Mouse (Mus musculus): ENCODE data around the gene Olfr606. TPM values are rescaled to one million over a fixed set of nuclear protein-coding genes. Genes with fewer than 3 reads are reported as not detected.

Gene Olfr606
- polyA plus RNA-seq, 1 experiment from 2014 or later: not detected

Other genes starting within 250 kb of the Olfr606 start
- not detected in 2 replicates for gene Olfr593, start 237.2 kb upstream of the Olfr606 start, polyA plus RNA-seq (2014; fragmentation: Nextera tagmentation; extraction: Ambion mirVana)
- gene Olfr594, start 232.1 kb upstream of the Olfr606 start, polyA plus RNA-seq (2014; fragmentation: Nextera tagmentation; extraction: Ambion mirVana): not detected in 2 replicates
- not detected in 2 replicates for gene Usp17ld, start 196.5 kb upstream of the Olfr606 start, polyA plus RNA-seq (2014; fragmentation: Nextera tagmentation; extraction: Ambion mirVana)
- gene Olfr596, start 143.4 kb upstream of the Olfr606 start, polyA plus RNA-seq (2014; fragmentation: Nextera tagmentation; extraction: Ambion mirVana): not detected in 2 replicates
- not detected in 2 replicates for gene Olfr597, start 132.7 kb upstream of the Olfr606 start, polyA plus RNA-seq (2014; fragmentation: Nextera tagmentation; extraction: Ambion mirVana)
- gene Olfr598, start 125.5 kb upstream of the Olfr606 start, polyA plus RNA-seq (2014; fragmentation: Nextera tagmentation; extraction: Ambion mirVana): not detected in 2 replicates
- not detected in 2 replicates for gene Olfr599, start 113.1 kb upstream of the Olfr606 start, polyA plus RNA-seq (2014; fragmentation: Nextera tagmentation; extraction: Ambion mirVana)
- not detected in 2 replicates for gene Olfr600, start 99.4 kb upstream of the Olfr606 start, polyA plus RNA-seq (2014; fragmentation: Nextera tagmentation; extraction: Ambion mirVana)
- gene Olfr601, start 86.4 kb upstream of the Olfr606 start, polyA plus RNA-seq (2014; fragmentation: Nextera tagmentation; extraction: Ambion mirVana): not detected in 2 replicates
- not detected in 2 replicates for gene Olfr603, start 62.9 kb upstream of the Olfr606 start, polyA plus RNA-seq (2014; fragmentation: Nextera tagmentation; extraction: Ambion mirVana)
- not detected in 2 replicates for gene Usp17lc, start 34.0 kb upstream of the Olfr606 start, polyA plus RNA-seq (2014; fragmentation: Nextera tagmentation; extraction: Ambion mirVana)
- gene Olfr605, start 3.6 kb upstream of the Olfr606 start, polyA plus RNA-seq (2014; fragmentation: Nextera tagmentation; extraction: Ambion mirVana): not detected in 2 replicates
- gene Olfr607, start 15.1 kb downstream of the Olfr606 start, polyA plus RNA-seq (2014; fragmentation: Nextera tagmentation; extraction: Ambion mirVana): not detected in 2 replicates
- gene Olfr608, start 20.8 kb downstream of the Olfr606 start, polyA plus RNA-seq (2014; fragmentation: Nextera tagmentation; extraction: Ambion mirVana): not detected in 2 replicates
- gene Olfr609, start 49.0 kb downstream of the Olfr606 start, polyA plus RNA-seq (2014; fragmentation: Nextera tagmentation; extraction: Ambion mirVana): not detected in 2 replicates
- not detected in 2 replicates for gene Olfr610, start 63.1 kb downstream of the Olfr606 start, polyA plus RNA-seq (2014; fragmentation: Nextera tagmentation; extraction: Ambion mirVana)
- not detected in 2 replicates for gene Olfr611, start 71.8 kb downstream of the Olfr606 start, polyA plus RNA-seq (2014; fragmentation: Nextera tagmentation; extraction: Ambion mirVana)
- not detected in 2 replicates for gene Olfr612, start 93.7 kb downstream of the Olfr606 start, polyA plus RNA-seq (2014; fragmentation: Nextera tagmentation; extraction: Ambion mirVana)
- not detected in 2 replicates for gene Olfr613, start 99.0 kb downstream of the Olfr606 start, polyA plus RNA-seq (2014; fragmentation: Nextera tagmentation; extraction: Ambion mirVana)
- gene Olfr615, start 107.0 kb downstream of the Olfr606 start, polyA plus RNA-seq (2014; fragmentation: Nextera tagmentation; extraction: Ambion mirVana): not detected in 2 replicates
- gene Olfr616, start 120.1 kb downstream of the Olfr606 start, polyA plus RNA-seq (2014; fragmentation: Nextera tagmentation; extraction: Ambion mirVana): not detected in 2 replicates
- gene Olfr617, start 124.0 kb downstream of the Olfr606 start, polyA plus RNA-seq (2014; fragmentation: Nextera tagmentation; extraction: Ambion mirVana): 0.29 TPM in 1 of 2 replicates, not detected in the other
- gene Olfr618, start 141.1 kb downstream of the Olfr606 start, polyA plus RNA-seq (2014; fragmentation: Nextera tagmentation; extraction: Ambion mirVana): 0.09 TPM in 1 of 2 replicates, not detected in the other
- gene Olfr619, start 151.5 kb downstream of the Olfr606 start, polyA plus RNA-seq (2014; fragmentation: Nextera tagmentation; extraction: Ambion mirVana): not detected in 2 replicates
- not detected in 2 replicates for gene Olfr620, start 163.5 kb downstream of the Olfr606 start, polyA plus RNA-seq (2014; fragmentation: Nextera tagmentation; extraction: Ambion mirVana)
- not detected in 2 replicates for gene Olfr622, start 193.7 kb downstream of the Olfr606 start, polyA plus RNA-seq (2014; fragmentation: Nextera tagmentation; extraction: Ambion mirVana)
- not detected in 2 replicates for gene Olfr623, start 214.7 kb downstream of the Olfr606 start, polyA plus RNA-seq (2014; fragmentation: Nextera tagmentation; extraction: Ambion mirVana)
- 0.03 and 0.04 TPM in 2 replicates for gene Olfr624, start 222.1 kb downstream of the Olfr606 start, polyA plus RNA-seq (2014; fragmentation: Nextera tagmentation; extraction: Ambion mirVana)
- gene Olfr625-ps1, start 233.7 kb downstream of the Olfr606 start, polyA plus RNA-seq (2014; fragmentation: Nextera tagmentation; extraction: Ambion mirVana): not detected in 2 replicates

All from hindbrain, embryonic 11.5 days (tissue).